Mouse (Mus musculus) liver, embryonic 15.5 days (tissue): ENCODE data around the gene Cirbp. TPM values are rescaled to one million over a fixed set of nuclear protein-coding genes. Genes with fewer than 3 reads are reported as not detected.

Experiments
- ATAC-seq: fragments of 200-750 bp; cut with Nextera tagmentation; 2 replicates; pipeline ENCODE4 v1.8.0; 2017; ENCODE audit warnings: moderate number of reproducible peaks, mild to moderate bottlenecking, moderate library complexity; ENCODE audit not compliant: insufficient read depth
- H3K27ac ChIP-seq: fragments of 300-500 bp; sonication (generic); replicated peaks from 2 replicates; pipeline ENCODE4 v1.5.1; 2015; ENCODE audit warnings: mild to moderate bottlenecking, inconsistent platforms
- H3K27me3 ChIP-seq: fragments of 300-500 bp; sonication (generic); 2 replicates; pipeline ENCODE4 v1.6.1; 2015; ENCODE audit warnings: mild to moderate bottlenecking, inconsistent platforms
- H3K36me3 ChIP-seq: fragments of 300-500 bp; sonication (generic); replicated peaks from 2 replicates; pipeline ENCODE4 v1.6.1; 2015; ENCODE audit warnings: moderate library complexity, mild to moderate bottlenecking, inconsistent platforms
- H3K4me1 ChIP-seq: fragments of 300-500 bp; sonication (generic); replicated peaks from 2 replicates; pipeline ENCODE4 v1.6.1; 2015; ENCODE audit warnings: inconsistent platforms
- H3K4me2 ChIP-seq: fragments of 300-500 bp; sonication (generic); 2 replicates; pipeline ENCODE4 v1.6.1; 2015; ENCODE audit warnings: moderate library complexity, mild to moderate bottlenecking, inconsistent platforms
- H3K4me3 ChIP-seq: fragments of 300-500 bp; sonication (generic); replicated peaks from 2 replicates; pipeline ENCODE4 v1.5.1; 2015; ENCODE audit warnings: mild to moderate bottlenecking, inconsistent platforms
- H3K9ac ChIP-seq: fragments of 300-500 bp; sonication (generic); 2 replicates; pipeline ENCODE4 v1.6.1; 2015; ENCODE audit warnings: moderate library complexity, mild to moderate bottlenecking, inconsistent platforms
- H3K9me3 ChIP-seq: fragments of 300-500 bp; sonication (generic); replicated peaks from 2 replicates; pipeline ENCODE4 v1.6.1; 2016; ENCODE audit warnings: inconsistent platforms
- WGBS: fragments of 180-500 bp; shearing (Covaris S2); methylation state at CpG from one replicate; pipeline ENCODE4 v1.1.7; 2015; ENCODE audit warnings: mixed read lengths; ENCODE audit not compliant: insufficient replicate concordance; 5-methylcytosine and 5-hydroxymethylcytosine counted together
- polyA plus RNA-seq: library from polyadenylated mRNA; unstranded; fragments of >200 nt; fragmentation: Nextera tagmentation; extraction: Ambion mirVana; gene quantifications from 2 replicates; pipeline ENCODE4 v1.2.1, GENCODE M21; 2015

The Cirbp gene
- polyA plus RNA-seq, 1 experiment from 2014 or later, result 17.0 TPM

DNA sequence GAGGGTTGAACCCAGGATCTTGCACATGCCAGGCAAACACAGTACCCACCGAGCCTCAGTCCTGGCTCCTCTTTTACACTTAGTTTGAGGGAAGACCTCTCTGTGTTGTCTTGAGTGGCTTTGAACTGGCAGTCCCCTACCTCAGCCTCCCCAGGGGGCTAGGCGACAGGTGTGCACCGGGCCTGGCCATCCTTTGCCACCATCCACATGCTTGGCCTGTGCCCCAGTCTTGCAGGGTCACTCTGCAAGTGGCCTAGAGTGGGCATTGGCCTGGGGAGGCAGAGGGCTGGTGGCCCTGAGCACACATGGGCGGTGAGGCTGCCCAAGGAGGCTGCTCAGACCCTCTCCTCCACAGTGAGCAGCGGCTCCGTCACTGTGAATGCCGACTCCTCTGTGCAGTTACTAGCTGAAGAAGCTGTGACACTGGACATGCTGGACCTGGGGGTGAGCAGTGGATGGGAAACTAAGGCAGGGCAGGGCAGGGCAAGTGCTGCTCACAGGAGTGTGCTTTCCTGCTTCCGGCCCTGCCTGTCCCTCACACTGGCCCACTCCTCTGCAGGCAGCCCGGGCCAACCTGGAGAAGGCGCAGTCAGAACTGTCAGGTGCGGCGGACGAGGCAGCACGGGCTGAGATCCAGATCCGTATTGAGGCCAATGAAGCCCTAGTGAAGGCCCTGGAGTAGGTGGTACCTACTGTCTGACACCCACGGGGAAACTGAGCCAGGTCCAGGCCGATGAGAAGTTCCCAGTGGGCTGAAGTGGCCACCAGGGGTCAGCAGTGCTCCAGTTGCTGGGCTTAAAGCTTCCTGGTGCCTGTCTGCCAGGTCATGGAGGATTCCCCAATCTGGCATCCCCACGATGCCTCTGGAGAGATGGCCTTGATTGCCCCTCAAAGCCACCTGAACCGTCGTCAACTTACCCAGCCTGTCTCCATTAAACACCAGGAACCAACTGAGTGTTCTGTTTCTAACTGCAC lies 20.6 kb upstream of the Cirbp start:
- Histone ChIP-seq H3K36me3 (peaks cover 38% of the 10 kb centered on the region), H3K9ac (0 out of 2 replicates have a peak overlapping the region, but pooled peaks have one; percentile 1), H3K4me2 (peak overlapping the region; percentile 96; the same call in 1 of the 2 replicates), H3K9me3 (no peaks in the 10 kb centered on the region), H3K27me3 (peaks cover 5% of the 10 kb centered on the region; the same call in 1 of the 2 replicates), H3K4me3 (peak overlapping the region; percentile 10; the same call in 1 of the 2 replicates), H3K27ac (peak overlapping the region; percentile 96), H3K4me1 (peaks cover 85% of the 10 kb centered on the region)
- no peak for ATAC-seq
- 72% methylated on average over 20 of the region's 20 CpGs for WGBS

DNA sequence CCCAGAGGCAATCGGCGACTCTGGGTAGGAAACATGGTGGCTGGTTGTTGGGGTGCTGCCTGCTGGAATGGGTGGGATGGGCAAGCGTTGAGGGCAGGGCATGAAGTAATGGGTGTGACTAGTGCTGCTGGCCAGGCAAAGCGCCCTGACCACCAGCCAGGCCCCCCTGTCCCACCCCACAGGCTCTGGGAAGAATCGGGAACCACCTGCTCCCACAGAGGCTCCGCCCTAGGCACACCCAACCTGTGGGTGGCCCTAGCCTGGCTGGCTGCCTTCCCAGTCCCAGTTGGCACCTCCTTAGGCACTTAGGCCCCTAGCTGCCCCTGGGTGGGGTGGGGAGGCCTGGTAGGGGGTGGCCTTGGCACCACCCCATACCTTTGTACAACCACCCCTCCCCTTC lies 19.9 kb upstream of the Cirbp start:
- H3K36me3 ChIP-seq, result peaks cover 45% of the 10 kb centered on the region
- H3K4me1 ChIP-seq, result peaks cover 85% of the 10 kb centered on the region
- H3K27ac ChIP-seq, result peak overlapping the region; percentile 96
- no peak for ATAC-seq
- peak overlapping the region; percentile 96 for H3K4me2 ChIP-seq
- 54% methylated on average over 6 of the region's 6 CpGs for WGBS
- H3K4me3 ChIP-seq, result peak overlapping the region; percentile 10; the same call in 1 of the 2 replicates
- H3K27me3 ChIP-seq, result no peaks in the 10 kb centered on the region
- H3K9ac ChIP-seq, result peak overlapping the region; percentile 87; the same call in 1 of the 2 replicates
- no peaks in the 10 kb centered on the region for H3K9me3 ChIP-seq

GRCm38 (mm10) chr10:80146568-80147011 lies 19.2 kb upstream of the Cirbp start:
- H3K27me3 ChIP-seq, result no peaks in the 10 kb centered on the region
- H3K27ac ChIP-seq, result peak overlapping the region; percentile 96
- H3K36me3 ChIP-seq, result peaks cover 48% of the 10 kb centered on the region
- H3K4me1 ChIP-seq, result peaks cover 85% of the 10 kb centered on the region
- WGBS, result 71% methylated on average over 4 of the region's 4 CpGs
- ATAC-seq, result no peak
- H3K9me3 ChIP-seq, result no peaks in the 10 kb centered on the region
- H3K4me2 ChIP-seq, result peak overlapping the region; percentile 96
- peak overlapping the region; percentile 87 for H3K9ac ChIP-seq
- H3K4me3 ChIP-seq, result no peak overlapping the region

- Histone ChIP-seq H3K36me3 (peaks cover 55% of the 10 kb centered on the region), H3K27me3 (no peaks in the 10 kb centered on the region), H3K27ac (peak overlapping the region; percentile 96), H3K4me1 (peaks cover 88% of the 10 kb centered on the region), H3K9ac (peak overlapping the region; percentile 87), H3K4me3 (peak overlapping the region; percentile 70), H3K9me3 (no peaks in the 10 kb centered on the region), H3K4me2 (peak overlapping the region; percentile 96)
- 34% methylated on average over 5 of the region's 5 CpGs for WGBS
- no peak for ATAC-seq
Measured at GRCm38 (mm10) chr10:80147146-80147718, 18.6 kb upstream of the Cirbp start.

DNA sequence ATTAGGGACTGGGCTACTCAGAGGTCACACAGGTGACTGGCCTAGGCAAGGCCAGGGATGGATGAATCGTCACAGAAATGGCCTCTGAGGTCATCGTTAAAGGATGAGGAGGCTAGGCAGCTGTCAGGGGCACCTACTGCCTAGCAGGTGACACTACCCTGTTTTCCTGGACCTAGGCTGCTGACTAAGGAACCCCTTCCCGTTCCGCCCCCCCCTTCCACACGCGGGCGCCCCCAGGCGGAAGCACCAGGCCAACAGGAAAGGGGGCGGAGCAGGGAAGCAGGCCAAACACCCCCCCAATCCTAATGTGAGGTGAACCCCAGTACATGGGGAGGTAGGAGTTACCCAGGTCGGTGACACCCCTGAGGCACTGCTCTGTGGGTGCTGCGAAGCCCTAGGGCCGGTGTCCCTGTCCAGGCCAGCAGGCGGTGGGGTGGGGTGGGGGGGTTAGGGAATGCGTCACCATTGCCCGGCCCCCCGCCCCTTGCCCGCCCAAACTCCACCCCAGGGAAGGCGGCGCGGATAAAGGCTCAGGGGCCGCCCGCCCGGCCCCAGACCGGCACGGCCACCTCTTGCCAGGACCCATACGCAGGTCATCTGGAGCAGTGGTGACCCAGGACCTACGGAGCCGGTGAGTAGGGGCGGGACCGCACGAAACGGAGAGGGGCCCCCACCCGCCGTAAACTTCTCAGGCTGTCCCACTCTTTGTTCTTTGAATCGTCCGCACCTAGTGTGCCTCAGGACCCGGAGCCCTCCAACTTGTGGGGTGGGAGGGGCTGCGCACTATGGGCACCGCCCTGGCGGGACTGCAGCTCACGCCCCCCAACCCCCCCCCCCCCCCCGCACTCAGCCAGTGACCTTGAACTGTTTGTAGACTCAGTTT lies 17.8 kb upstream of the Cirbp start, which contains the start of gene Midn:
Gene Midn (plus strand): TSS at position 554 of the 883 bp plus-strand sequence.
- WGBS, result under 1% methylated on average over 38 of the region's 42 CpGs
- H3K36me3 ChIP-seq, result peaks cover 62% of the 10 kb centered on the region
- no peaks in the 10 kb centered on the region for H3K27me3 ChIP-seq
- H3K9me3 ChIP-seq, result no peaks in the 10 kb centered on the region
- H3K4me3 ChIP-seq, result peak within 1 kb of the TSS; percentile 70
- H3K27ac ChIP-seq, result peak within 1 kb of the TSS; percentile 96
- peak; percentile 38 for ATAC-seq
- peak within 1 kb of the TSS; percentile 96 for H3K4me2 ChIP-seq
- H3K9ac ChIP-seq, result peak within 1 kb of the TSS; percentile 87
- H3K4me1 ChIP-seq, result peaks cover 88% of the 10 kb centered on the region

DNA sequence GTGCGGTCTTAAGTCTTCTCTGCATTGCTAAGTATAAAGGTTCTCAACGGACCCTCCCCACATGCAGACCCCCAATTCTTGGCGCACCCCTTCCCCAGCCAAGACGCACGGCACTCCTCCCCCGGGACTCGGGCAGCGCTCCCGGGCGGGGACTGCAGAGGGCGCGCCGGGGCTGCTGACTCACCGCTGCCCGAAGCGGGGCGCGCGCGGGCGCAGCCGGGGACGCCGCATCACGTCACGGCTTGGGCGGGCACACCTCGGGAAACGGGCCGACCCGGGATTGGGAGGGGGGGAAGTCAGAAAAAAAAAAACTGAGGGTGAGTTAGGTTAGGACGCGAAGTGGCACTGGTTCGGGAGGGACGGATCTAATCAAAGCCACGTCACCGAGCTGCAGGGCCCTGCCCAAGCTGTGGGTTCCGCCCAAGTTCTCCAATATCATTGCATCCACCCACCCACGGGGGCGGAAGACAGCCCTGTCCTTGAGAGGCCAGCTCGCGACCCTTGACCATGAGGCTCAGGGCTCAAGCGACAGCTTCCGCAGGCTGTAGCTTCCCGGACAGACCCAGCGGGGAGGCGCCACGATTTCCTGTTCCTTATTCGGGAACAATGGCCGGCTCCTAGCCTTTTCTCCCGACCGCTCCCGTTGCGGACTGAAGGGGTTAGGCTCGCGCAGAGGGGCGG lies 17.0 kb upstream of the Cirbp start:
- peaks cover 63% of the 10 kb centered on the region for H3K36me3 ChIP-seq

DNA sequence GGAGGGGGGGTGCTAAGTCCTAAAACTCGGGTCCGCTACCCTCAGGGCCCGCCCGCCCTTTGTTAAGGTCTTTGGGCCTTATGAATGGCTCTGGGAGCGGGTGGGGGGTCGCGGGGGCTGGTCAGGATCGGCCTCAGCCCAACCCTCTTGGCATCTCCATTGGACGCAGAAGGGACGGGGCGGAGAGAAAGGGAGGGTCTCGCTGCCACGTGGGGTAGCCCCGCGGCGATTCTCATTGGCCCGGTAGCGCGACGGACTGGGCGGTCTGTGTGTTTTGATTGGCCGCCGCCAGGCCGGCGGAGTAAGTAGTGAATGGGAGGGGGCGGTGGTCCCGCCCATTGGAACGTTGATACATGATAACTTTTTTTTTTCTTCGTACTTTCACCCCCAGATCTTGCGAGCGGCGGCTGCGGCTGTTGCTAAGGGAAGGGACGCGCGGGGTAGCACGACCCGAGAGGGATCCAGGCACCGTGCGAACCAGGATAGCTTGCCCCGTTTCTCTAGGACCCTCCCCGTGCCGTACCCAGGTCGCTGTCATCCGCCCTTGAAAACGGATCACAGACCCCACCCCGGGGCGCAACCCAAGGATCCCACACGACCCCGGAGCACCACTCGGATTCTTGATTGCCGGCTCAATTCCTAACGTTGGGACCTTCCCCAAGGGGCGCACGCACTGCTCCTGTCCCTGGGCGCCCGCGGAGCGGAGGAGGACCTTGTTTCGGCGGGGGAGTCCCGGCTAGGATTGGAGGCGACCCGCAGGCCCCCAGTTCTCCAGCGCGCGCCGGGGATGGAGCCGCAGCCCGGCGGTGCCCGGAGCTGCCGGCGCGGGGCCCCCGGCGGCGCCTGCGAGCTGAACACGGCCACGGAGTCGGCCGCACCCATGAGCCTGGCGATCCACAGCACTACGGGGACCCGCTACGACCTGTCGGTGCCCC lies 16.2 kb upstream of the Cirbp start:
- peak; percentile 73 for ATAC-seq
- Histone ChIP-seq H3K27me3 (no peaks in the 10 kb centered on the region), H3K36me3 (peaks cover 63% of the 10 kb centered on the region), H3K9ac (peak overlapping the region; percentile 87), H3K4me3 (peak overlapping the region; percentile 70), H3K27ac (peak overlapping the region; percentile 96), H3K4me2 (peak overlapping the region; percentile 96), H3K9me3 (no peaks in the 10 kb centered on the region), H3K4me1 (peaks cover 88% of the 10 kb centered on the region)
- under 1% methylated on average over 88 of the region's 88 CpGs for WGBS

More for the DNA sequence above, 17.0 kb upstream of the Cirbp start:
- under 1% methylated on average over 57 of the region's 57 CpGs for WGBS
- Histone ChIP-seq H3K9me3 (no peaks in the 10 kb centered on the region), H3K4me2 (peak overlapping the region; percentile 96), H3K4me3 (peak overlapping the region; percentile 70), H3K27ac (peak overlapping the region; percentile 96), H3K9ac (peak overlapping the region; percentile 87), H3K27me3 (no peaks in the 10 kb centered on the region), H3K4me1 (peaks cover 88% of the 10 kb centered on the region)
- ATAC-seq, result peak; percentile 62

- H3K27ac ChIP-seq, result peak overlapping the region; percentile 96
- ATAC-seq, result no peak
- no peaks in the 10 kb centered on the region for H3K9me3 ChIP-seq
- H3K4me3 ChIP-seq, result peak overlapping the region; percentile 70
- peaks cover 63% of the 10 kb centered on the region for H3K36me3 ChIP-seq
- WGBS, result under 1% methylated on average over 71 of the region's 71 CpGs
- H3K9ac ChIP-seq, result peak overlapping the region; percentile 87
- H3K4me2 ChIP-seq, result peak overlapping the region; percentile 96
- H3K4me1 ChIP-seq, result peaks cover 89% of the 10 kb centered on the region
- no peaks in the 10 kb centered on the region for H3K27me3 ChIP-seq
Measured at GRCm38 (mm10) chr10:80150226-80151210, 15.3 kb upstream of the Cirbp start.
